Mouse (Mus musculus) testis, adult 2 months (tissue): ENCODE data around the gene Prkce. TPM values are rescaled to one million over a fixed set of nuclear protein-coding genes. Genes with fewer than 3 reads are reported as not detected.
A peak's percentile ranks its signal among the peaks of the same experiment; 100 is the strongest.

Experiments used
- H3K27ac ChIP-seq: fragments of 200-500 bp; 2 replicates; pipeline ENCODE4 v1.5.1; 2012; ENCODE audit warnings: low read depth, low read length; ENCODE audit not compliant: control insufficient read depth, insufficient read depth
- H3K27me3 ChIP-seq: fragments of 200-500 bp; 2 replicates; pipeline ENCODE4 v1.6.1; 2012; ENCODE audit warnings: mild to moderate bottlenecking, low read length, moderate library complexity; ENCODE audit not compliant: control insufficient read depth, insufficient read depth
- H3K36me3 ChIP-seq: fragments of 200-500 bp; 2 replicates; pipeline ENCODE4 v1.6.1; 2012; ENCODE audit warnings: mild to moderate bottlenecking, low read length; ENCODE audit not compliant: control insufficient read depth, insufficient read depth
- H3K4me1 ChIP-seq: fragments of 200-500 bp; 2 replicates; pipeline ENCODE4 v1.6.1; 2012; ENCODE audit warnings: low read length; ENCODE audit not compliant: control insufficient read depth, insufficient read depth
- H3K4me3 ChIP-seq: fragments of 200-500 bp; 2 replicates; pipeline ENCODE4 v1.5.1; 2012; ENCODE audit warnings: low read depth, mild to moderate bottlenecking, low read length, moderate library complexity, mixed read lengths; ENCODE audit not compliant: control insufficient read depth
- CTCF ChIP-seq: fragments of 200-500 bp; IDR thresholded peaks from 2 replicates; pipeline ENCODE4 v1.5.1; 2012; ENCODE audit warnings: low read depth, mild to moderate bottlenecking, inconsistent platforms, low read length, moderate library complexity; ENCODE audit not compliant: control insufficient read depth, insufficient read depth, insufficient replicate concordance
- POLR2A ChIP-seq: fragments of 200-500 bp; IDR thresholded peaks from 2 replicates; pipeline ENCODE4 v1.6.1; 2012; ENCODE audit warnings: low read depth, mild to moderate bottlenecking, inconsistent platforms, low read length, moderate library complexity; ENCODE audit not compliant: control insufficient read depth
- polyA plus RNA-seq: library from polyadenylated mRNA; depleted of rRNA; stranded (reverse); fragments of >200 nt; gene quantifications from 2 replicates; pipeline ENCODE4 v1.2.3, GENCODE M21; 2012

The Prkce gene
- polyA plus RNA-seq, 1 experiment: 1.2 TPM

GRCm38 (mm10) chr17:86166051-86166566 is 1.5 kb upstream of the Prkce start:
- peak overlapping the region; percentile 55 for H3K27ac ChIP-seq
- H3K27me3 ChIP-seq: 0 out of 2 replicates have a peak, but pooled peaks cover 2% of the 10 kb centered on the region
- H3K4me1 ChIP-seq: peaks cover 30% of the 10 kb centered on the region
- TF ChIP-seq CTCF (no peak), POLR2A (0 out of 2 replicates have a peak, but pooled peaks have one; percentile 8)
- no peaks in the 10 kb centered on the region for H3K36me3 ChIP-seq
- H3K4me3 ChIP-seq: peak overlapping the region; percentile 87

GRCm38 (mm10) chr17:86166567-86167319 is 842 bp upstream of the Prkce start:
- H3K4me3 ChIP-seq: peak overlapping the region; percentile 87
- H3K36me3 ChIP-seq: no peaks in the 10 kb centered on the region
- 0 out of 2 replicates have a peak, but pooled peaks have one; percentile 4 for TF ChIP-seq POLR2A
- TF ChIP-seq CTCF: no peak
- 0 out of 2 replicates have a peak, but pooled peaks cover 2% of the 10 kb centered on the region for H3K27me3 ChIP-seq
- peak overlapping the region; percentile 55 for H3K27ac ChIP-seq
- H3K4me1 ChIP-seq: peaks cover 29% of the 10 kb centered on the region

GRCm38 (mm10) chr17:86168231-86168981 is 821 bp downstream of the Prkce start:
- TF ChIP-seq CTCF (no peak), POLR2A (0 out of 2 replicates have a peak, but pooled peaks have one; percentile 9)
- Histone ChIP-seq H3K27ac (no peak overlapping the region), H3K27me3 (0 out of 2 replicates have a peak, but pooled peaks cover 2% of the 10 kb centered on the region), H3K4me1 (peaks cover 23% of the 10 kb centered on the region), H3K4me3 (peak overlapping the region; percentile 87), H3K36me3 (no peaks in the 10 kb centered on the region)

- Histone ChIP-seq H3K4me3 (peak overlapping the region; percentile 87), H3K27me3 (0 out of 2 replicates have a peak, but pooled peaks cover 2% of the 10 kb centered on the region), H3K27ac (no peak overlapping the region), H3K4me1 (peaks cover 23% of the 10 kb centered on the region), H3K36me3 (no peaks in the 10 kb centered on the region)
- TF ChIP-seq POLR2A: no peak
- TF ChIP-seq CTCF: no peak
Observed at GRCm38 (mm10) chr17:86169092-86169491, 1.5 kb downstream of the Prkce start.

- no peaks in the 10 kb centered on the region for H3K36me3 ChIP-seq
- no peak overlapping the region for H3K4me3 ChIP-seq
- no peak for TF ChIP-seq CTCF
- no peak for TF ChIP-seq POLR2A
- H3K27ac ChIP-seq: no peak overlapping the region
- H3K27me3 ChIP-seq: 0 out of 2 replicates have a peak, but pooled peaks cover 2% of the 10 kb centered on the region
- peaks cover 23% of the 10 kb centered on the region for H3K4me1 ChIP-seq
Observed at GRCm38 (mm10) chr17:86170164-86170958, 2.8 kb downstream of the Prkce start.

GRCm38 (mm10) chr17:86175516-86175915 is 7.9 kb downstream of the Prkce start:
- no peaks in the 10 kb centered on the region for H3K36me3 ChIP-seq
- H3K27ac ChIP-seq: no peak overlapping the region
- TF ChIP-seq POLR2A (no peak), CTCF (no peak)
- H3K27me3 ChIP-seq: no peaks in the 10 kb centered on the region
- H3K4me1 ChIP-seq: no peaks in the 10 kb centered on the region; the same call in 1 of the 2 replicates
- H3K4me3 ChIP-seq: no peak overlapping the region

- no peak overlapping the region for H3K4me3 ChIP-seq
- no peaks in the 10 kb centered on the region for H3K36me3 ChIP-seq
- H3K27ac ChIP-seq: no peak overlapping the region
- H3K4me1 ChIP-seq: no peaks in the 10 kb centered on the region
- no peaks in the 10 kb centered on the region for H3K27me3 ChIP-seq
- no peak for TF ChIP-seq POLR2A
- no peak for TF ChIP-seq CTCF
Observed at GRCm38 (mm10) chr17:86176722-86177121, 9.1 kb downstream of the Prkce start.
